Mouse (Mus musculus) olfactory bulb, adult 2 months (tissue): ENCODE measurements around the gene Celf2.

Experiments
- CTCF ChIP-seq: fragments of 200-500 bp; IDR thresholded peaks from 2 replicates; pipeline ENCODE4 v1.5.1; 2012; ENCODE audit warnings: low read depth, mild to moderate bottlenecking, low read length, moderate library complexity; ENCODE audit not compliant: insufficient read depth
- POLR2A ChIP-seq: fragments of 200-500 bp; IDR thresholded peaks from 2 replicates; pipeline ENCODE4 v1.6.1; 2012; ENCODE audit warnings: mild to moderate bottlenecking, low read depth, low read length, moderate library complexity; ENCODE audit not compliant: insufficient read depth

- TF ChIP-seq CTCF (no peak), POLR2A (no peak)
These were observed 926.7 kb downstream of the Celf2 start for GRCm38 (mm10) chr2:6582711-6583110.
